Mouse (Mus musculus) heart, adult 2 months (tissue): Measurements from ENCODE around the gene Plxna1. TPM values are rescaled to one million over a fixed set of nuclear protein-coding genes. Genes with fewer than 3 reads are reported as not detected.

ENCODE experiments used
- DNase-seq, 2 experiments: peaks; one replicate each; pipeline ENCODE4 v3.0.0; 2021
- H3K27ac ChIP-seq: fragments of 200-600 bp; 2 replicates; pipeline ENCODE4 v1.8.1; 2022
- H3K27me3 ChIP-seq: fragments of 200-500 bp; 2 replicates; pipeline ENCODE4 v1.6.1; 2012; ENCODE audit warnings: mild to moderate bottlenecking, low read length, inconsistent platforms, mixed read lengths; ENCODE audit not compliant: control insufficient read depth, insufficient read depth
- H3K36me3 ChIP-seq: fragments of 200-500 bp; 2 replicates; pipeline ENCODE4 v1.6.1; 2012; ENCODE audit warnings: low read length, inconsistent platforms; ENCODE audit not compliant: control insufficient read depth, insufficient read depth
- H3K4me1 ChIP-seq: fragments of 200-500 bp; 2 replicates; pipeline ENCODE4 v1.6.1; 2011; ENCODE audit warnings: low read length; ENCODE audit not compliant: control insufficient read depth, insufficient read depth
- H3K4me3 ChIP-seq: fragments of 200-600 bp; 2 replicates; pipeline ENCODE4 v1.8.1; 2022
- H3K79me2 ChIP-seq: fragments of 200-500 bp; replicated peaks from 2 replicates; pipeline ENCODE4 v1.6.1; 2012; ENCODE audit warnings: mild to moderate bottlenecking, inconsistent platforms, low read length, moderate library complexity, mixed read lengths; ENCODE audit not compliant: control insufficient read depth, insufficient read depth
- H3K9ac ChIP-seq: fragments of 200-500 bp; 2 replicates; pipeline ENCODE4 v1.6.1; 2012; ENCODE audit warnings: low read depth, mild to moderate bottlenecking, control low read depth, inconsistent platforms, low read length, mixed read lengths
- CTCF ChIP-seq: fragments of 200-600 bp; IDR thresholded peaks from 2 replicates; pipeline ENCODE4 v1.8.1; 2022; ENCODE audit warnings: antibody characterized with exemption, mild to moderate bottlenecking, moderate library complexity
- EP300 ChIP-seq: fragments of 200-500 bp; IDR thresholded peaks from 2 replicates; pipeline ENCODE4 v1.6.1; 2011; ENCODE audit warnings: low read depth, low read length, control low read depth; ENCODE audit not compliant: insufficient read depth
- POLR2A ChIP-seq: fragments of 200-500 bp; IDR thresholded peaks from 2 replicates; pipeline ENCODE4 v1.6.1; 2011; ENCODE audit warnings: mild to moderate bottlenecking, low read depth, low read length, control low read depth; ENCODE audit not compliant: insufficient read depth
- WGBS: fragments of 180-500 bp; shearing (Covaris S2); methylation state at CpG from one replicate; pipeline ENCODE4 v1.1.7; 2018; 5-methylcytosine and 5-hydroxymethylcytosine counted together
- intact Hi-C: fragments of 180-260 bp; cut with DNase I; formaldehyde crosslinking; loops from one replicate; pipeline ENCODE4 v1.15.1; 2025
- polyA plus RNA-seq: library from polyadenylated mRNA; depleted of rRNA; stranded (reverse); fragments of >200 nt; gene quantifications from 2 replicates; pipeline ENCODE4 v1.2.3, GENCODE M21; 2012; rRNA removed
- total RNA-seq, 2 experiments: library from RNA; stranded (reverse); gene quantifications; 2 replicates each; pipeline ENCODE4 v1.2.3; 2021

Gene Plxna1
- total and polyA plus RNA-seq, 3 experiments = 17.3 to 21.9 (median 19.9) TPM

DNA sequence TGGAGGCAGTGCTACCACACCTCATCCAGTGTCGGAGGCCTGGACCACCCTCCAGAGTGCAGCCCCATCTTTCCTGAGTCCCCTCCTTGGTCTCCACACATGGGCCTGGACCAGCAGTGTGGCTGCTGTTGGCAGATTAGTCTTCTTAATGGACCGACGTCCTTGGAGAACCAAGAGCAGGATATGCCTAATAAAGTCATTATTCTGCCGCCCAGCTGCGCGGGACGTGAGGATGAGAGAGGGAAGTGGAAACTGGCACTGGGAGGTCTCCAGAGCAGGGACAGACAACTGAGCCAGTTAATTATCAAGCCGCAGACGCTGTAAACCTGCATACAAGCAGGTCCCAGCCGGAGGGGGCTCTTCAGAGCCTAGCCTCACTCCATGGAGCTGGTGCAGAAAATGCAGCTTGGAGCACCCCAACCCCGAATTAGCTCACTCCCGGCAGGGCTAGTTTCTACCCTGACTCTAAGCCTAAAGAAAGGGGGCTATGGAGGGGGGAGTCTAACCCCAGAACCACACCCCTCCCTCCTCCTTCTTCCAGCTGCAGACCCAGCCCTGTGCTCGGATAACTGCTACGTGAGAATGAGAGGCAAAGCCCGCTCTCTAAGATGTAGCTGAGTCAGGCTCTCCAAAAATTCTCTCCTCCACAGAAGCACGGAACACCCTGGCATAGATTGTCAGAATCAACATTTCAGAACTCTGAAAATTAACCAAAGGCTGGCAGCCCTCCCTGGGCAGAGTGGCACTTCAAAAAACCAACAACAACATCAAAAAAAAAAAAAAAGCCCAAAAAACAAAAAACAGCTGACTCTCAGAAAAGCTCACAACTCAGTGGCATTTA is 80.7 kb downstream of the Plxna1 start:
- no peak overlapping the region for H3K9ac ChIP-seq
- DNase-seq = peak in 1 of 2 experiments; percentile 38
- H3K4me3 ChIP-seq = no peak overlapping the region
- H3K36me3 ChIP-seq = no peaks in the 10 kb centered on the region
- H3K27ac ChIP-seq = no peak overlapping the region
- H3K79me2 ChIP-seq = no peaks in the 10 kb centered on the region
- intact Hi-C loops = no loop called here
- H3K4me1 ChIP-seq = no peaks in the 10 kb centered on the region; the same call in 1 of the 2 replicates
- H3K27me3 ChIP-seq = no peaks in the 10 kb centered on the region
- WGBS = 48% methylated on average over 16 of the region's 16 CpGs
- TF ChIP-seq CTCF = no peak
- no peak for TF ChIP-seq POLR2A
- TF ChIP-seq EP300 = no peak

DNA sequence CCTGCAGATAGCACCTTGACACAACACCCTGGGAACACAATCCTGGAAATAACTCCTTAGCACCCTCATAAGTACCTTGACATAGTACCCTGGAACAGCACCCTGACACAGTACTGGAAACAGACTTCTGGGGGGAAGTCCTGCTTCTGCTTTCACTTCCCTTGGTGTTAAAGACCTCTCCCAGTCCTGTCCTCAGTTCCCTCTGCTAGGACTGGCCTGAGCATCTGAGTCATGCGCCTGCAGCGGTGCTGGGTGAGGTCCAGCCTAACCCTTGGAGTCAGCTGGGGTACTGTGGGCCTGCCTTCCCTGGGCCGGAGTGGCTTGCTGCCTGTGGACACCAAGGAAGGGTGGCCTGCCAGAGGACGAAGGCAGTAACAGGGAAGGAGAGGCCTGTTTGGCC is 81.9 kb downstream of the Plxna1 start:
- Histone ChIP-seq H3K79me2 (no peaks in the 10 kb centered on the region), H3K27ac (no peak overlapping the region), H3K4me1 (no peaks in the 10 kb centered on the region; the same call in 1 of the 2 replicates), H3K27me3 (no peaks in the 10 kb centered on the region), H3K9ac (no peak overlapping the region), H3K4me3 (no peak overlapping the region), H3K36me3 (no peaks in the 10 kb centered on the region)
- DNase-seq = peak; percentile 50 to 77
- 0 out of 2 replicates have a peak, but pooled peaks have one; percentile 16 for TF ChIP-seq EP300
- TF ChIP-seq POLR2A = no peak
- WGBS = 36% methylated on average over 4 of the region's 4 CpGs
- intact Hi-C loops = no loop called here

GRCm38 (mm10) chr6:89271731-89272475 is 90.5 kb downstream of the Plxna1 start:
- DNase-seq = no peak
- Histone ChIP-seq H3K4me3 (no peak overlapping the region), H3K4me1 (no peaks in the 10 kb centered on the region; the same call in 1 of the 2 replicates), H3K27ac (no peak overlapping the region), H3K27me3 (no peaks in the 10 kb centered on the region), H3K79me2 (no peaks in the 10 kb centered on the region), H3K9ac (no peak overlapping the region), H3K36me3 (no peaks in the 10 kb centered on the region)
- no peak for TF ChIP-seq POLR2A
- TF ChIP-seq CTCF = no peak
- TF ChIP-seq EP300 = no peak
- 52% methylated on average over 10 of the region's 10 CpGs for WGBS
- intact Hi-C loops = no loop called here

DNA sequence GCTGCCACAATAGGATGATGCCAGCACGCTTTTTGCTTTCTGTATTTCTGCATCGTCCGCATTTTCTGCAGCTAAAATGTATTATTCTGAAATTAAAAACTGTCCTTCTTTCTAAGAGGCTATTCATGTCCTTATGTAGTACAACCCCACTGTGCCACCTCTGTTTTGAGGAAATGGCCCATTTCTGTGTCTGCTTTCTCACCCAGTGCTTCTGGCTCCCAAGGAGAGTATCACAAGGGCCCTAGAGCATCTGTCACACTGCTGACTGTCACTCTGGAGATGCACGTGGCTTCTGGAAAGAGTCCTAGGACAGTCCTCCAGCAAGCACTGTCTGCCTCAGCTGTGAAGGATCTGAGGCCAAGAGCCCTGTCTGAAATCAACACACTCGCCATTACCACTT is 95.2 kb downstream of the Plxna1 start:
- DNase-seq = no peak
- 73% methylated on average over 5 of the region's 5 CpGs for WGBS
- Histone ChIP-seq H3K79me2 (no peaks in the 10 kb centered on the region), H3K9ac (no peak overlapping the region), H3K27ac (no peak overlapping the region), H3K4me1 (no peaks in the 10 kb centered on the region; the same call in 1 of the 2 replicates), H3K27me3 (no peaks in the 10 kb centered on the region), H3K36me3 (no peaks in the 10 kb centered on the region), H3K4me3 (no peak overlapping the region)
- TF ChIP-seq POLR2A (no peak), EP300 (no peak), CTCF (no peak)
- intact Hi-C loops = no loop called here

Other genes starting within 250 kb of the Plxna1 start
- 10 to 100 TPM in 1 of 2 experiments, 1 to 10 TPM in 1; 9.3 to 11.4 TPM for gene Chchd6, start 233.0 kb upstream of the Plxna1 start, total RNA-seq
- gene Chchd6, start 233.0 kb upstream of the Plxna1 start, polyA plus RNA-seq = 25.1 and 28.8 TPM in 2 replicates